Mouse (Mus musculus): ENCODE measurements around the gene Pnkp.

- TF ChIP-seq CTCF (IDR thresholded peaks at IDR 0.05) (no peak), EP300 (IDR thresholded peaks at IDR 0.05) (no peak)
Measured at GRCm38 (mm10) chr7:44820525-44820924, 36.4 kb upstream of the Pnkp start.

Data from lung, postnatal 0 days (tissue).